Mouse (Mus musculus) layer of hippocampus, postnatal 10 days (tissue): ENCODE results near the gene Smpdl3b. TPM values are rescaled to one million over a fixed set of nuclear protein-coding genes. Genes with fewer than 3 reads are reported as not detected.

Experiments used
- DNase-seq, 2 experiments: peaks; one replicate each; pipeline ENCODE4 v3.0.0; 2021; ENCODE audit warnings: low spot score in 2 of 2
- total RNA-seq, 2 experiments: library from RNA; stranded (reverse); gene quantifications; 2 replicates each; pipeline ENCODE4 v1.2.3; 2021

The Smpdl3b gene
- total RNA-seq, 2 experiments from 2014 or later, result 0.87 to 1.2 TPM

DNA sequence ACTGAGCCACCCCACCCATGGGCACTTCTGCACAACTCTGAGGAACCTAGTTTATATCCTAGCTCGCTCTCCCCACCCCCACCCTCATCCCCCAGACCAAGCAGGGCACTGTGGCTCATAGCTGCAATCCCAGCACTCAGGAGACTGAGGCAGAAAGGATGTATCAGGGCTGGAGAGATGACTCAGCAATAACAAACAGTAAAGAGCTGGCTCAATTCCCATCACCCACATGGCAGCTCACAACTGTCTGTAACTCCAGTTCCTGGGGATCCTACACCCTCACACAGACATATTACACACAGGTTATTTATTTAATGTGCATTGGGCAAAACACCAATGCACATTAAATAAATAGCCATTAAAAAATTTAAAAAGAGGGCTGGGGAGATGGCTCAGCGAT, 21.7 kb downstream of the Smpdl3b start:
- DNase-seq, result no peak

DNA sequence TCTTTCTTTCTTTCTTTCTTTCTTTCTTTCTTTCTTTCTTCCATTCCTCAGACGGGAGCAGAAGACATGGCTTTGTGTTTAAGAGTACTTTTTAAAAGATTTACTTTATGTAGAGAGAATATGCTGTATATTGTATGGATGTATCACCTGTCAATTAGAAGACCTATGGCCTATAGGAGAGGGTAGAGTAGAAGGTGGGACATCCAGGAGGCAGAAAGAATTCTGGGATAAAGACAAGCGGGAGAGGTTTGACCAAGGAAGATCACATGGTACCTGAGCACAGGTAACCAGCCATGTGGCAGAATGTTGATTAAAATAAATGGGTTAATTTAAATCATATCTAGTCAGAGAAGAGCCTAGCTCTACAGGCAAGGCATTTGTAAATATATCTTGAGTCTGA, 22.3 kb downstream of the Smpdl3b start:
- no peak for DNase-seq

DNA sequence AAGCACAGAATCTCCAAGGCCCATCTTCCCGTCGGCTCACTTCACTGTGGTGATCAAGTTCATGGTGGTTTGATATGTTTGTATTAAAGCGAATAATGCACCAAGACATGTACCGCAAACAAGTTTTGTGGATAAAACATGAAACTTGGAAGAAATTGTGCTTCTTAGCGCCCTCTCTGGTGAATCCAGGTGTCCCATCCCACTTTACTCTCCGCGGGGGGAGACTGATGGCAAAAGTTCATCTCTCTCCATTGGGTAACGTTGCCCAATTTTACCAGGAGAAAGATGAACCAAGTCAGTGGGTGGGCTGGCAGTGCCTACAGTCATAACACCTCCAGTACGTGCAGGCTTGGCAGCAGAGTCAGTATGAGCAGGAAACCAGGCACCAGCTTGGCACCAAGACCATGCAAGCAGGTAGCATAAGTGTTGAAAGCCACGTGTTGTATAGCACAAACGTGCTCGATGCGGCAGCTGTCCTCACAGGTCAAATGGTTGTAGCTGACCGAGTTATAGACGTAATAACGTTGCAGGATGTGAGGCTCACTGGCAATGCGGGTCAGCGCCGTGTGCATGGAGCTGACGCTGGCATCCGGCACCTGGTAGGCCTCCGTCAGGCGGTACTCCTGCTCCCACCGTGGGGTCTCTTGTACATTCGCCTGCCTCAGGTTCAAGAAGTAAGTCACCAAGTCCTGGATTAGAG, 23.8 kb downstream of the Smpdl3b start:
- no peak for DNase-seq

DNA sequence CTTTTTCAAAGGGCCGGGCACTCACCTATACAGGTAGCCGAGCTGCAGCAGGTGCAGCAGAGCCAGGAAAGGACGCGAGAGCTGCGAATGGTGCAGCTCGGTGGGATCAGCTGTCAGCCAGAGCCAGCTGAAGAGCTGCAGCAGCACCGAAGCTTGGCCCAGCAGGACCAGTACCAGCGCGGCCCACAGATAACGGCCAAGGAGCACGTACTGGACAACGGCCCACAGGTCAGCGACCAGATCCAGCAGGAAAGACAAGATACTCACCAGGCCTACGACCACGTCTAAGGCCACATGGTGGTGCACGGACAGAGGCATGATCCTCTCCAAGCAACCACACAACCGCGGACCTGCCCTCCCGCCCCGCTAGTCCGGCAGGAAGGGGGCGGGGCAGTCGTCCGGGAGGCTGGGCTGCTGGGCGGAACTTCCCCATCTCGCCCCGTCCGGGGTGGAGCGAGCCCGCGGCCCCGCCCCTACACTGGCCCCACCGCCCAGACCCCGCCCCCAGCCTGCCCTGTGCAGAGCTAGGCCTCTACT, 24.8 kb downstream of the Smpdl3b start, which contains the start of gene Xkr8:
Gene Xkr8 (minus strand): TSS at position 399 of the 537 bp plus-strand sequence.
- peak; percentile 73 to 87 for DNase-seq

DNA sequence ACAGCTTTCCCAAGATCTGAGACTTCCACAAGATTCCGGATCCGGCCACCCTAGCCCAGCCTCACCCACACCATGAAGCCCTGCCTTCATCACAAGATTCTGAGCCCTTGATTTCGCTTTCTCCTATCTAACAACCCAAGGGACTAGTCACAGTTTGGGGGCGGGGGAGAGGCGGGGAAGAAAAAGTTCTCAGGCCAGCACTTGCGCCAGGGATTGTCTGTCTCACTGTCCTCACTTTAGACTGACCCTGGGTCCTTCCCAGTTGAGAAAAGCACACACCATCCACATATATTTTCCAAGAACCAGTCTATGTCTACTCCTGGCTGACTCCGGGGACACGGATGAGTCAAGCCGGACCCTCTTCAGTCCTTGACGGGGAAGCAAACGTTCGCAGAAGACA, 25.4 kb downstream of the Smpdl3b start:
- DNase-seq, result no peak

DNA sequence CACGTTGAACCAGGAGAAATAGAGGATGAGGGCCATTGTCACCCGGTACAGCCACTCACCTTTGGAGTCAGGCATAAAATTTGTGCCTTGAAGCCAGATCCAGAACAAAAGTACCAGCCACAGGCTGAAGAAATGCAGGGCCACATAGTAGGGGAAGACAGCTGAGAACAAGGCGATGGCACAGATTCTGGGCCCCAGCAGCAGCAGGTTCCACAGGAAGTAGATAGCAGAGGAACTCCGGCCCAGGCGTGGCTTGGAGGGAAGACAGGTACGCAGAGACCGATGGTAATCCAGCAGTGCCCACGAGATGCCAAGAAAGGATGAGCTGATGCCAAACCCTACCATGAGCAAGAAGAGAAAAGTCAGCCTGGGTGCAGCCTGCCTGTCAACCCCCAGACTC, 28.8 kb downstream of the Smpdl3b start:
- DNase-seq, result no peak

DNA sequence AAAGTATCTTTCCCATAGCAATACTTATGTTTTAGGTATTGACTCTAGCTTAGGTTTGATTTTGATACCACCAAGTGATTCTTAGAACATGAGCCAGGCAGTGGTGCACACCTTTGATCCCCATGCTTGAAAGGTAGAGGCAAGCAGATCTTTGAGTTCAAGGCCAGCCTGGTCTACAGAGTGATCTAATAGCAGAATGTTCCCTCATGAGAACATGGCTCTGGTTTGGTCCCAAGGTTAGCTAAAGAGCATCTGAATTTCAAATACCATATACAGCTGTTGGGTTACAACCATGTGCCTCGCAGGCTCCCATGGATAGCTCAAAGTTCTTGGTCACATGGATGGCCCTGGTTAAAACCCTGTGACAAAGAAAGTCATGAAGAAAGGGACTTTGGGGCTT, 38.8 kb downstream of the Smpdl3b start:
- DNase-seq, result no peak

DNA sequence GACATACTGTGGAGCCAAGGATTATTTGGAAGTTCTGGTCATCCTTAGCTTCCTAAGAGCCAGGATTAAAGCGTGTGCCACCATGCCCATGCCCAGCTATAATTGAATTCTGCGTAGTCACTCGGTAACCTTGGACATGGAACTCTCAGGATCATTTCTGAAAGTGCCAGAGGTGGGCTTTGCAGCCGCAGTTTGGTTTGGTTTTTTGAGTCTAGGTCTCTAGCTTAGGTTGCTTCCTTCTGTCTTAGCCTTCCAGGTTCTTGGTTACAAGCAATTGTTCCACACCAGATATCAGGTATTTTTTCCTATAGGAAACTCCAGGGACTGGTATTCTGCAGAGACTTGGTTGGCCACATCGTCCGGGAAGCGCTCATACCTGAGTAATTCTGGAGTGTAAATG, 43.9 kb downstream of the Smpdl3b start:
- DNase-seq, result no peak

DNA sequence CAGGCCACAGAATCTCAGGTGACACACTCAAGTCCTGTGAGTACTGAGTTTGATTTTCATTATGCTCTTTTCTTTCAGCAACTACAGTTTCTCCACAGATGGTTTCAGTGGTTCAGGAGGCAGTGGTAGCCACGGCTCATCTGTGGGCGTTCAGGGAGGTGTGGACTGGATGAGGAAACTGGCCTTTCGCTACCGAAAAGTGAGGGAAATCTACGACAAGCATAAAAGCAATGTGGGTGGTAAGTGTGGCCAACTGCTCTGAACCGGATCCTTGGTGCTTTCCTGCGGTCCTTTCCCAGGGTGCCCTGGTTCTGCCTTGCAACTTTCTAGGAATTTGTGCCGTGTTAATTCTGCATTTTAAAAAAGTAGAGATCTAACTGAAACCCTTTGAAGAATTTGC, 50.2 kb downstream of the Smpdl3b start:
- DNase-seq, result no peak

DNA sequence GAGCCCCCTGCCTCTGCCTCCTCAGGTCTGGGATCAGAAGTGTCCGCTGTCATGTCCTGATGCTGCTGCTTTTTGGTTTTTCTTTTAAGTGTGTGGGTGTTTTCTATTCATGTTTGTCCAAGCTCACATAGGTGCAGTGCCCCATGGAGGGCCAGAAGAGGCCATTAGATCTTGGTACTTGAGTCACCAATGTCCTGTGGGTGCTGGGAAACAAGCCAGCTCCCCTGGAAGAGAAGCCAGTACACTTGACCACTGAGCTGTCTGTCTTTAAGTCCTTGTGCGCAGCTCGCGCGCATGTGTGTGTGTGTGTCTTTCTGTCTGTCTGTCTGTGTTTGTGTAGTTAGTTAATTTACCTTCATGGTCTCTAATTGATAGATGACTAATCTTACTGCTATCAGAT, 55.0 kb downstream of the Smpdl3b start:
- no peak for DNase-seq

DNA sequence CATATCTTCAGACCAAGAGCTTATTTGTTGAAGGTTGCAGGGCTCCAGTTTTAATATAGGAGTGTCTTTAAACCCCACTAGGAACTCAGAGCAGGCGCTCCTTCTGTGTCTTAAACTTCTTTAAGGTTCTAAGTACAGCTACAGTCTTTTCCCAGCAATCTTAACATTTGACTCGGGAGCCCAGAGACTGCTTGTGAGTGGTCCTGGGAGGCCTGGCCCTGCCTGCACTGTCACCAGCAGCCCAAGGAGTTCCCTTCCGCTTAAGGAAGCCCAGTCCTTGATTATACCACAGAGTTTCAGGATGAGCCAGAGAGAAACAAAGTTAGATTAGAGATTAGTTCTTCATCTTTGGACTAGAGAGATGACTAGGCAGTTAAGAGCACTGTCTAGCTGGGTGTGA, 63.7 kb downstream of the Smpdl3b start:
- DNase-seq, result no peak

DNA sequence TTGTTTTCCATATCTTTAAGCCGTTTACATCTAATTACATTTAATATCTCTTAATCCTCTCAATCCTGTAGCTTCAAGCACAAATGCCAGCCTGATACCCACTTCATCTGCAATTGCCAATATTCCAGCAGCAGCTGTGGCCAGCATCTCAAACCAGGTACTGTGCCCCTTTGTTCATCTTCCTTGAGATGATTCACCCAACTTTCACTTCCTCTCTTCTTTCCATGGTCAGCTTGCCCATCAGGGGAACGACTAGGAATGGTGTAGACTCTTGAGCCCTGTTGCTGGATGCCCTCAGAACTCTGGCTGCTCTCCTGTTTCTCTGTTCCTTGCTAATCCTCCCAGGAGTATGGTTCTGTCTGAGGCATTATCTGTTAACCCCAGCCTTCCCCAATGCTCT, 67.4 kb downstream of the Smpdl3b start:
- DNase-seq, result no peak

Other genes starting within 250 kb of the Smpdl3b start
- gene Sesn2, start 246.8 kb downstream of the Smpdl3b start, total RNA-seq, result 10 to 100 TPM; 15.3 to 16.1 TPM
- gene Atpif1, start 223.6 kb downstream of the Smpdl3b start, total RNA-seq, result 100 to 1,000 TPM; 649 to 727 TPM
- gene Dnajc8, start 221.7 kb downstream of the Smpdl3b start, total RNA-seq, result 10 to 100 TPM; 90.4 to 93.7 TPM
- gene Ptafr, start 193.2 kb downstream of the Smpdl3b start, total RNA-seq, result 1 to 10 TPM; 1.0 to 1.3 TPM
- gene Eya3, start 118.3 kb downstream of the Smpdl3b start, total RNA-seq, result 10 to 100 TPM; 16.3 to 23.3 TPM
- 1 to 10 TPM; 2.2 to 2.8 TPM for gene Xkr8, start 24.7 kb downstream of the Smpdl3b start, total RNA-seq
- gene Rpa2, start 11.1 kb upstream of the Smpdl3b start, total RNA-seq, result 10 to 100 TPM; 14.1 to 15.7 TPM
- gene Themis2, start 39.1 kb upstream of the Smpdl3b start, total RNA-seq, result under 1 TPM; 0.71 to 0.87 TPM
- 10 to 100 TPM; 42.8 to 50.4 TPM for gene Ppp1r8, start 85.9 kb upstream of the Smpdl3b start, total RNA-seq
- 100 to 1,000 TPM; 113 to 115 TPM for gene Stx12, start 127.3 kb upstream of the Smpdl3b start, total RNA-seq
- 10 to 100 TPM; 26.6 to 28.0 TPM for gene Fam76a, start 165.3 kb upstream of the Smpdl3b start, total RNA-seq
- gene Fgr, start 216.8 kb upstream of the Smpdl3b start, total RNA-seq, result under 1 TPM; 0.13 to 0.46 TPM